Mouse (Mus musculus): ENCODE results near the gene Cdk18.
"Not testable (repeated sequence)": the region's sequence is repeated elsewhere in the genome, so short reads cannot be mapped to it uniquely, and the experiment has no call there.

Cdk18 gene

DNA sequence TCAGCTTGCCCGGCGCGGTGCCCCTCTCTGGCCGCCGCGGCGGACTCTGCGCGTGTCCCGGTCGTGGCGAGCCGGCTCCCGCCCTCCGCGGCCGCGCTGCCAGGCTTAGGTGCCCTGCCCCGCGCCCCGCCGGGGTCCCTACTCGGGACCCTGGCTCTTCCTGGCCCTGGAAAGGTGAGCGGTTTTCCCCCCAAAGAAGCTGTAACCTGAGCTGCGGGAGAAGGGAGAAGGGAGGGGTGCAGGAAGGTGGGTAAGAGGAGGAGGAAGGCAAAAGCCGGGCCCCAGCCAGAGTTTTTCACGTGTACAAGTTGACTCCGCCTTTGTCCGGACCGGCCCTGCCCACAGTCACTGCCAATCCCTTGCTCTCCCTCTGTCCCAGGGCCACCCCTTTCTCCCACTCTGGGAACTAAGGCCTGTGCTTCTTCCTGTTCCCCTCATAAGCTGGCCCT is at the start of gene Cdk18:
Gene Cdk18, minus strand, starts transcription at position 269 of the 449 bp plus-strand sequence.
- peak; percentile 80 for DNase-seq (ENCODE audit: extremely low spot score)

DNA sequence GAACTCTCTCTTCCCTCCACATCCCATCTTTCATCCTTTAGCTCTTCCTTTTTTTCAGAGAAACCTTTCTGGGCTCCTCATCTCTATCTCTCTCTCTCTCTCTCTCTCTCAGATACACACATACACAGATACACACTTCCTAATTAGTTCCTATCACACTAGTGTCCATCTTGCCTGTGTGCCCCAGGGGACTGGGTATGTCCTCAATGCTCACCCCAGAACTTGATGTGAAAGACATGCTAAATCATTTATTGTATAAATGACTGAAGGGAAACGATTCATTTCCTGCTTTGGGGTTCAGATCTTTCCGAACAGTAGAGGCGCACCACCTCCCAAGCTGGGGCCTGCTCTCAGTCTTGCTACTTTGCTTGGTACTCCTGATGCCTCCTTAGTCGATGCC is 49.7 kb upstream of the Cdk18 start:
- no peak for DNase-seq (ENCODE audit: extremely low spot score)

DNA sequence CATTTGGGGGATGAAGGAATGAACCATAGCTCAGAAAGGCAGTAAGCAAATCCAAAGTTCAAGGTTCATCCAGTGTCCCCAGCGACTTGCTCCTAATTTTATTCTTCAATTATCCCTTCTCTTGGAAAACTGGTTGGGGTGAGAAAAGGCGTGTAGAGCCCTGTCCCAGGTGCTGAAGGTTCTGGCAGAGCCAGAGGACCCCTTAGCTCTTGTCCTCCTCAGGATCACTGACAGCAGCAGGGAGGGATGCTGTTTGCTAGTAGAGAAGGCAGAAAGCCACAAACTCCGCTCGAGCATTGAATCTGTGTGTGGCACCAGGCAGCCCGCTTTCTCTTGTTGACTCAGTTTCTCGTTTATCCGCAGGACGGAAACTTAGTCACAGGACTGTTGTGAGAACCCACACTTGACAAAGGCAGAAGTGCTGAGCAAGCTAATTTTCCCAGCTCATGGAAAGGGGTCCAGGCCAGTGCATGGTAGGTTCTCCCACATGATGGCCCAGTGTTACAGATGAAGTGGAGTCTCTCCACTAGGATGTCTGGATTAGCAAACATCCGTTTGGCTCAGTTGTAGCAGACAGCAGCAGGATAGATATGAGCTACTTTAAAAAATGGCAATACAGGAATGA is 49.1 kb upstream of the Cdk18 start:
- DNase-seq (ENCODE audit: extremely low spot score) = no peak

GRCm38 (mm10) chr1:132186303-132186702 is 46.8 kb upstream of the Cdk18 start:
- DNase-seq (ENCODE audit: extremely low spot score) = no peak

- no peak for DNase-seq (ENCODE audit: extremely low spot score)
These were observed 32.1 kb upstream of the Cdk18 start for GRCm38 (mm10) chr1:132171619-132172018.

DNA sequence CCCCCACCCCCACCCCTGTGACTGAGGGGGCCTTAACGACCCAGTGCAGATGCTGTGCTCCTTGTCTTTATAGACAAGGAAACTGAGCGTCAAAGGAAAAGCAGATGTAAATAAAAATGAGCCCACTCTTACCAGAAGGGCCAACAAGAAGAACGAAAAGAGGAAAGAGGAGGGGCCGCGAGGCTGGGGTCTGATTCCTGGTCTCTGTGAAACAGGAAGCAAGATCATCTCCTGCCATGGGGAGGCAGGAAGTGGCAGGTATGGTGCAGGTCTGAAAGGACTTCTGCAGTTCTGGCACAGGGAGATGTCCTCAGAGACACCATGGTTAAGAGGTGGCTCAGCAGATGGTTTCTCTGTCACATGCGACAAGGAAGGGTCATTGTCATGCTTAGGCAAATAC is 31.2 kb upstream of the Cdk18 start:
- no peak for DNase-seq (ENCODE audit: extremely low spot score)

- DNase-seq (ENCODE audit: extremely low spot score) = peak; percentile 62
These were observed 28.8 kb upstream of the Cdk18 start for GRCm38 (mm10) chr1:132168115-132168767.

- no peak for DNase-seq (ENCODE audit: extremely low spot score)
These were observed 26.4 kb upstream of the Cdk18 start for GRCm38 (mm10) chr1:132165859-132166258.

- DNase-seq (ENCODE audit: extremely low spot score) = no peak
These were observed 25.5 kb upstream of the Cdk18 start for GRCm38 (mm10) chr1:132164780-132165518.

DNA sequence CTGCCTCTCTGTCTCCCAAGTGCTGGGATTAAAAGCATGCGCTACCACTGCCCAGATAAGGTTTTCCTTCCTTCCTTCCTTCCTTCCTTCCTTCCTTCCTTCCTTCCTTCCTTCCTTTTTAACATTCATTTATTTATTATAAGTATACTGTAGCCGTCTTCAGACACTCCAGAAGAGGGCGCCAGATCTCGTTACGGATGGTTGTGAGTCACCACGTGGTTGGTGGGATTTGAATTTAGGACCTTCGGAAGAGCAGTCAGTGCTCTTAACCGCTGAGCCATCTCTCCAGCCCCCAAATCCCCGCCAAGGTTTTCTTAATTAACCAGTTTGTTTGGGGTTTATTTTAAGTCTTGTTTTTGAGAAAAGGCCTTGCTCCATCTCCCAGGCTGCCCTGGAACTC is 23.1 kb upstream of the Cdk18 start:
- DNase-seq (ENCODE audit: extremely low spot score) = not testable (repeated sequence)

GRCm38 (mm10) chr1:132161211-132161880 is 21.9 kb upstream of the Cdk18 start:
- DNase-seq (ENCODE audit: extremely low spot score) = no peak

GRCm38 (mm10) chr1:132159681-132160080 is 20.2 kb upstream of the Cdk18 start:
- no peak for DNase-seq (ENCODE audit: extremely low spot score)

DNA sequence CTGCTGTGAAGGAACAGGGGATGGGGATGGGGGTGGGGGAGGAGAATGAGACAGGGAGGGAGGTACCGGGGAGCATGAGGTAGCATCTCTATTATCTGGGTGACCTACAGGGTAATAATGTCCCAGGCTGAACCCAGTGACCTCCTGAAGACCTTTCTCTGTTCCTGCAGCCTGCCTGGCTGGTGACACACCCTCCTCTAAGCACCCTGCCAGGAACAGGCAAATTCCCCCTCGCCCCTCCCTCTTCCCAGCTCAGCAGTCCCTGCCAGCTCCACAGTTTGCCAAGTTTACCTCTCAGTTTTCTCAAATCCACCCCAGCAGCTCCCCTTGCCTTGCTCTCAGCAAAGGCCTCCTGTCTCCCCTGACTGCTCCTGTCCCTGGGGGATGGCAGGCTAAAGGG is 19.3 kb upstream of the Cdk18 start:
- no peak for DNase-seq (ENCODE audit: extremely low spot score)

DNA sequence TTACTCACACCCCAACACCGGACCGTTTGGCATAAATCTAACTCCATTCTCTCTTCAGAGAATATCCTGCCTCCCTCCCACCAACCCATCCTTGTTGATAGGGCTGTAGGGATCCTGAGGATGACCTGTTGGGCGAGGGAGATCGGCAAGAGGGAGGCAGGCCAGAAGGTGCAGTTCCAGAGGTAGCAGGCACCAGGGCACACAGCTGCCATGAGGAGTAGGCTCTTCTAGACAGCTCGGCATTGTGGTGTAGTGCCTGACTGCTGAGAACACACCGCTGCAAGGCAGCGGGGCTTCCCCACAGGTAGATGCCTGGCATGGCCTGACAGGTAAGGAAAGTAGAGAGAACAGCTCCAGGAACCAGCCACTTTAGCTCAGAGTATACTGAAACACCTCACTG is 18.3 kb upstream of the Cdk18 start:
- DNase-seq (ENCODE audit: extremely low spot score) = no peak

DNA sequence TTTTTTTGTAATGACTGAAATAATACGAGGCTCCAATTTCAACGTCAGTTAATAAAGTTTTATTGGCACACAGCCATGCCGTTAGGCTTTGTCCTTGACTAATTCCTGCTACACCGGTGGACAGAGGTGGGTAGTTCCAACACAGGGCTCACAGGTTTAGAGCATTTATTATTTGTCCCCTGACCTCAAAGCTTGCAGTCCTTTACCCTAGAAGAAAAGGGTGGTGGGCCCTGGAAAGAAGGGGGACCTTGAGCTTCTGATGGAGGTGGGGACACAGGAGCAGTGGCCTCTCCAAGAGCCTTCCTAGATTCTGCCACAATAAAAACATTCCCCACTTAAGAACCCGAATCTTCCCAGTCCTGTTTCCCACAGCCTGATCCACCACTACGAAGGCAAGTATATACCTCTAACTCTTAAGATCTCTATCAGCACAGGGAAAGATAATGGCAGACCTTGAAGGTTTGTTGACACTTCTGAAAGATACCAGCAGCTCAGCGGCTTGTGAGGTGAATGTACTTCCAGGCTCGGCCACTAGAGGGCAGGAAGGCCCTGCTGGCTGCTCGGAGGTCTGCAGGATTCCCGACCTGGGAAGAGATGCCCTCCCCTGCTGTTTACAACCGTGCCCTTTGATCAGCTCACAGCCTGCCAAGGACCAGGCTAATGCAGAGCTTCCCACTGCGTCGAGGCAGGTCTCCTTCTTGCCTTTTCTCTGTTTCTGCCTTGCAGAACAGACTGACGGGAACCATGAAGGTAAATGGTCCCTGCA is 17.7 kb upstream of the Cdk18 start:
- peak; percentile 90 for DNase-seq (ENCODE audit: extremely low spot score)

DNA sequence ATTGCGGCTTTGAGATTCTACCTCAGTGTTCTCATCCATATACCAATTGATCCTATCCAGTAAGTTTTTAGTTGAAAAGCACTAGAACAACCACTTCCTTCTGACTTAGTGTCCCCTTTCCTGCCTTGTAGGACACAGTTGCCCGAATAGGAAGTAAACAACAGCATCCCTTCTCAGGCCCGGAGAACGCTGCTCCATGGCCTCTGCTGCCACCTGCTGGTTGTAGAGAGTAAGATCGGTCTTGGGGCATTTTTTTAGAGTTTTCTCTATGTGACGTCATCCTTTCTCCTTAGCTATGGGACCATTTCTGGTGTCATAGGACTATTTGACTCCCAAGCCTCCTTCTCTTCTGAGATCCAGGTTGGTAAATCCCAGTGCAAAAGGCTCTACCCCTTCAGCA is 16.3 kb upstream of the Cdk18 start:
- DNase-seq (ENCODE audit: extremely low spot score) = peak; percentile 85

DNA sequence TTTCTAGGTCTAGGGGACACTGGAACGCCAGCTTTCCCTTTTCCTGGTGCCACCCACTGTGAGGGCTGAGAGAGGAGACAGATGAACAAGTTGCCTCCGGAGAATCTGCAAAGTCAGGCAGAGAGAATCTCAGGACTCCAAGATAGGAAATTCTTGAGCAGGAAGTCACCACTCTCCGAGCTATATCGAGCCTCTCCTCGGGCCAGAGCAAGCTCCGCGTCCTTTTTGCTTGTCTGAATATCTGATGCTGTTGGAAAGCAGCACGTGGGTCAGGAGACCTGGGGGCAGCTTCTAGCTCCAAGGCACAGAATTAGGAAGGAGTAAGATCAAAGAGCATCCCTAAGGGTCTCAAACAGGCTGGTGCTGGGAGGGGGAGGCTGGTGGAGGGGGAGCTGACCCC is 14.2 kb upstream of the Cdk18 start:
- no peak for DNase-seq (ENCODE audit: extremely low spot score)

DNA sequence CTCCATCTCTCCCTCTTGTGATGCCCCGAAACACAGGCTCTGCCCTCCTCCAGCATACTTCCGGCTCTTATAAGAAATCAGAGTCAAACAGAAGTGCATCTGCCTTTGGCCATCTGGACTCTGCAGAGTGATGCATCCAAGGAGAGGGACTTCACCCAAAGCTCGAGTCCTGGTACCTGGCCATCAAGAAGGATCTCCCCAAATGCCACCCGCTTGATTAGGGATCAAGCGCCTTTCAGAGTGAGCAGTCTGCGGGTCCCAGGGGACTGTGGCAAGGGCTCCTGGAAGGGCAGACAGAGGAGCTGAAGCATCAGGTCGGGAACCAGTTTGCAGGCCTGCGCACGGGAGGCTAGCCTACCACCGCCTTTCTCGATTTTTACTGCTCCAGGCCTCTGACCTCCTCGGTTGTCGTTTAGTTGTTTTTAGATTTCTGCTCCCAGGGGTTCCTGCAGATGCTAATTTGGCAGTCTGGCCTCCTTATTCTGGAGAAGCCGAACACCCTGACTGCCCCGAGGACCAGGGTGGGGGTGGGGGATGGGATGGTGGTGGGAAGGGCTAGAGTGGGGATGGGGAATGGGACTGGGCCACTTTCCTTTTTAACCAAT is 13.7 kb upstream of the Cdk18 start:
- DNase-seq (ENCODE audit: extremely low spot score) = no peak

DNA sequence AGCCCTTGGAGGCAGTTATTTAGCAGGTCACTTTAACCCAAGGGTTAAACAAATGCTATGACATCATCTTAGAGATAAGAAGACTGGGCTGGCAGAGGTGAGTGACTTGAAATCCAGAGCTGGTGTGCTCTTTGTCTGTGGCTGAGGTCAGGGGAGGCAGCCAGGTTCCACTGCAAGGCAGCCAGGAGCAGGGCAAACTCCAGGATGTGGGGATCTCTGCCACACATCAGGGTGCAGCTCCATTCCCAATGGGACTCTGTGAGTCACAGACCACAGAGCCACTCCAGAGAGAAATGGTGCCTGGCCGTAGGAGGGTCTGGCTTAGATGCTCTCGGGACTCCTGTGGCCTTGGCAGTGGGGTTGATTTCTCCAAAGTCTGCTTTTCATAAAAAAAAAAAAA is 12.4 kb upstream of the Cdk18 start:
- no peak for DNase-seq (ENCODE audit: extremely low spot score)

DNA sequence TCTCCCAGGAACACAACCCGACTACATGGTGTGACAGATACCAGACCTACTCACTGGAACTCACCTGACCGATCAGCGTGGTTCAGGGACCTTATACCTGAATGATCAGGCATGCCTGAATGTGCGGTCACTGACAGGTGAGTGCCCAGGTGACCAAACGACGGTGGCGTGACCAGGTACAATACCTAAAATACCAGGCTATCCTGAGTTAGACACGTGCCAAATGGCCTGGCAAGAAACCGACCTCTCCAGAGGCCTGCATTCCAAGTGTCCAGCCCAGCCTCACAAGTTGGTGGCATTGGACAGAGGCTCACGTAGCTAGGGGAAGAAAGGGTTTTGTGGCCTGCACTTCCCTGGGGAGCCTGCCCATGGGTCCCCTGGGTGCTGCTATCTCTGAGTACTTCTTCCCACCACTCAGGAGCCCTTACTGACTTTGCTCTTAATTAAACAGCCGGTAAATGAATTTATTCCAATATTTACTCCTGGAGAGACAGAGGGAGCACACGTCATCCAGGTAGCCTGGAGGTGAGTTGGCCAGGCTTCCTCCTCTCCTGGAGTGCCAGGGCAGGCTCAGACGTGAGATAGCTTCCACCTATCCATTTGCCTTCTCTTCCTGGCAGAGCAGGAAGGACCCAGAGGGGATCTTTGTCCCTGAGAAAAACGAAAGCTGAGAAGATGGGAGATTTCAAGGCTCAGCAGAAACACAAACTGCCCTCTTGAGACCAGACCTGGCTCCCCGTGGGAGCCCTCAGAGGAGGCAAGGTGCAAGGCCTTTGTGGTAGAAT is 11.5 kb upstream of the Cdk18 start:
- DNase-seq (ENCODE audit: extremely low spot score) = no peak

All from embryo, embryonic 9.5 days (tissue).